Mouse (Mus musculus) MEL (cell line): Measurements from ENCODE around the gene Mab21l3. TPM values are rescaled to one million over a fixed set of nuclear protein-coding genes. Genes with fewer than 3 reads are reported as not detected.

Experiments used
- DNase-seq: peaks from one replicate; pipeline ENCODE4 v3.0.0; 2011; ENCODE audit warnings: low read depth, low spot score
- H3K27ac ChIP-seq: 2 replicates; pipeline ENCODE4 v1.5.1; 2012; ENCODE audit warnings: low read depth, mild to moderate bottlenecking, control low read depth, low read length, moderate library complexity; ENCODE audit not compliant: control insufficient read depth
- H3K27me3 ChIP-seq, 2 experiments: fragments of 150-350 bp in 1 of 2; sonication (generic) in 1 of 2; 2 replicates each; pipeline ENCODE4 v1.6.1; 2012; ENCODE audit warnings: low read length in 2 of 2, mild to moderate bottlenecking in 2 of 2, improper control_type of control experiment in 1 of 2, moderate library complexity in 1 of 2; ENCODE audit not compliant: insufficient read depth in 2 of 2, control insufficient read depth in 1 of 2
- H3K36me3 ChIP-seq, 2 experiments: 2 replicates each; pipeline ENCODE4 v1.6.1; 2012 to 2014; ENCODE audit warnings: low read length in 2 of 2, improper control_type of control experiment in 1 of 2, inconsistent platforms in 1 of 2, mild to moderate bottlenecking in 1 of 2; ENCODE audit not compliant: insufficient read depth in 2 of 2, control insufficient read depth in 1 of 2
- H3K4me1 ChIP-seq, 2 experiments: fragments of 150-350 bp in 1 of 2; sonication (generic) in 1 of 2; 2 replicates each; pipeline ENCODE4 v1.6.1; 2012; ENCODE audit warnings: low read length in 2 of 2, improper control_type of control experiment in 1 of 2, mild to moderate bottlenecking in 1 of 2; ENCODE audit not compliant: insufficient read depth in 2 of 2, control insufficient read depth in 1 of 2
- H3K4me3 ChIP-seq, 2 experiments: fragments of 150-350 bp in 1 of 2; sonication (generic) in 1 of 2; 2 replicates each; pipeline ENCODE4 v1.5.1; 2012; ENCODE audit warnings: low read depth in 2 of 2, low read length in 2 of 2, mild to moderate bottlenecking in 2 of 2, moderate library complexity in 2 of 2, control low read depth in 1 of 2, improper control_type of control experiment in 1 of 2; ENCODE audit not compliant: control insufficient read depth in 1 of 2, insufficient read depth in 1 of 2
- H3K79me2 ChIP-seq: 2 replicates; pipeline ENCODE4 v1.6.1; 2012; ENCODE audit warnings: mild to moderate bottlenecking, low read length, moderate library complexity; ENCODE audit not compliant: control insufficient read depth, poor library complexity, insufficient read depth
- H3K9ac ChIP-seq: 2 replicates; pipeline ENCODE4 v1.6.1; 2012; ENCODE audit warnings: low read depth, mild to moderate bottlenecking, control low read depth, low read length, moderate library complexity; ENCODE audit not compliant: control insufficient read depth, poor library complexity, severe bottlenecking
- H3K9me3 ChIP-seq: fragments of 150-350 bp; sonication (generic); replicated peaks from 2 replicates; pipeline ENCODE4 v1.6.1; 2012; ENCODE audit warnings: mild to moderate bottlenecking, low read length, improper control_type of control experiment, moderate library complexity; ENCODE audit not compliant: insufficient read depth
- BHLHE40 ChIP-seq: IDR thresholded peaks from 2 replicates; pipeline ENCODE4 v1.6.1; 2012; ENCODE audit warnings: low read depth, mild to moderate bottlenecking, inconsistent platforms, low read length, improper control_type of control experiment, borderline replicate concordance
- CHD2 ChIP-seq: IDR thresholded peaks from 2 replicates; pipeline ENCODE4 v1.6.1; 2011; ENCODE audit warnings: low read length, improper control_type of control experiment
- ELF1 ChIP-seq: IDR thresholded peaks from 2 replicates; pipeline ENCODE4 v1.6.1; 2014; ENCODE audit warnings: low read depth, mild to moderate bottlenecking, inconsistent platforms, low read length, improper control_type of control experiment, moderate library complexity
- GABPA ChIP-seq: IDR thresholded peaks from 2 replicates; pipeline ENCODE4 v1.6.1; 2012; ENCODE audit warnings: low read depth, mild to moderate bottlenecking, inconsistent platforms, low read length, improper control_type of control experiment, moderate library complexity
- GATA1 ChIP-seq: IDR thresholded peaks from 2 replicates; pipeline ENCODE4 v1.6.1; 2011; ENCODE audit warnings: low read depth, low read length, improper control_type of control experiment
- JUND ChIP-seq: IDR thresholded peaks from 2 replicates; pipeline ENCODE4 v1.6.1; 2011; ENCODE audit warnings: low read depth, mild to moderate bottlenecking, improper control_type of control experiment, low read length
- MAFK ChIP-seq: IDR thresholded peaks from 2 replicates; pipeline ENCODE4 v1.6.1; 2011; ENCODE audit warnings: low read depth, mild to moderate bottlenecking, low read length, improper control_type of control experiment, borderline replicate concordance
- MEF2A ChIP-seq: IDR thresholded peaks from 2 replicates; pipeline ENCODE4 v1.6.1; 2014; ENCODE audit warnings: low read depth, mild to moderate bottlenecking, inconsistent platforms, low read length, improper control_type of control experiment; ENCODE audit not compliant: poor library complexity, insufficient replicate concordance, severe bottlenecking; ENCODE audit errors: extremely low read depth
- MXI1 ChIP-seq: IDR thresholded peaks from 2 replicates; pipeline ENCODE4 v1.6.1; 2011; ENCODE audit warnings: mild to moderate bottlenecking, low read depth, low read length, improper control_type of control experiment
- MYB ChIP-seq: IDR thresholded peaks from 2 replicates; pipeline ENCODE4 v1.6.1; 2011; ENCODE audit warnings: mild to moderate bottlenecking, low read depth, low read length, improper control_type of control experiment
- NELFE ChIP-seq: IDR thresholded peaks from 2 replicates; pipeline ENCODE4 v1.6.1; 2011; ENCODE audit warnings: low read depth, low read length, improper control_type of control experiment
- NRF1 ChIP-seq: IDR thresholded peaks from 2 replicates; pipeline ENCODE4 v1.6.1; 2014; ENCODE audit warnings: low read depth, mild to moderate bottlenecking, inconsistent platforms, low read length, improper control_type of control experiment, moderate library complexity; ENCODE audit not compliant: poor library complexity, insufficient read depth, severe bottlenecking
- POLR2AphosphoS2 ChIP-seq: IDR thresholded peaks from 2 replicates; pipeline ENCODE4 v1.6.1; 2011; ENCODE audit warnings: low read length, improper control_type of control experiment
- POLR2AphosphoS5 ChIP-seq: IDR thresholded peaks from 2 replicates; pipeline ENCODE4 v1.6.1; 2012; ENCODE audit warnings: low read depth, borderline replicate concordance, mild to moderate bottlenecking, inconsistent platforms, low read length, moderate library complexity, mixed read lengths
- TAL1 ChIP-seq: IDR thresholded peaks from 2 replicates; pipeline ENCODE4 v1.6.1; 2012; ENCODE audit warnings: mild to moderate bottlenecking, inconsistent platforms, low read length, moderate library complexity, mixed read lengths
- TCF12 ChIP-seq: IDR thresholded peaks from 2 replicates; pipeline ENCODE4 v1.6.1; 2014; ENCODE audit warnings: low read depth, mild to moderate bottlenecking, inconsistent platforms, low read length, improper control_type of control experiment, moderate library complexity
- UBTF ChIP-seq: IDR thresholded peaks from 2 replicates; pipeline ENCODE4 v1.6.1; 2012; ENCODE audit warnings: low read depth, mild to moderate bottlenecking, inconsistent platforms, low read length, improper control_type of control experiment, moderate library complexity, borderline replicate concordance; ENCODE audit not compliant: insufficient read depth
- ZC3H11A ChIP-seq: IDR thresholded peaks from 2 replicates; pipeline ENCODE4 v1.6.1; 2012; ENCODE audit warnings: low read depth, mild to moderate bottlenecking, inconsistent platforms, low read length, improper control_type of control experiment
- ZKSCAN1 ChIP-seq: IDR thresholded peaks from 2 replicates; pipeline ENCODE4 v1.6.1; 2012; ENCODE audit warnings: low read depth, mild to moderate bottlenecking, inconsistent platforms, low read length, improper control_type of control experiment, moderate library complexity
- ZMIZ1 ChIP-seq: IDR thresholded peaks from 2 replicates; pipeline ENCODE4 v1.6.1; 2012; ENCODE audit warnings: low read depth, mild to moderate bottlenecking, inconsistent platforms, low read length, improper control_type of control experiment, moderate library complexity
- ZNF384 ChIP-seq: IDR thresholded peaks from 2 replicates; pipeline ENCODE4 v1.6.1; 2012; ENCODE audit warnings: low read depth, mild to moderate bottlenecking, inconsistent platforms, low read length, improper control_type of control experiment
- polyA plus RNA-seq, 2 experiments: library from polyadenylated mRNA; stranded (reverse) in 1 of 2; unstranded in 1 of 2; fragments of >175 nt in 1 of 2; fragments of >200 nt in 1 of 2; gene quantifications; 2 replicates each; pipeline versions ENCODE4 v1.2.1 to v1.2.4; 2012; ENCODE audit warnings: low replicate concordance in 2 of 2, low read depth in 1 of 2; ENCODE audit not compliant: insufficient read length in 2 of 2, insufficient read depth in 1 of 2, missing spikeins in 1 of 2
- total RNA-seq: library from RNA; depleted of rRNA; stranded (reverse); fragments of 300-350 nt; gene quantifications from 2 replicates; pipeline ENCODE4 v1.2.3, GENCODE M21; 2012

Gene Mab21l3
- total and polyA plus RNA-seq, 3 experiments: 0.04 TPM; not detected in 2

DNA sequence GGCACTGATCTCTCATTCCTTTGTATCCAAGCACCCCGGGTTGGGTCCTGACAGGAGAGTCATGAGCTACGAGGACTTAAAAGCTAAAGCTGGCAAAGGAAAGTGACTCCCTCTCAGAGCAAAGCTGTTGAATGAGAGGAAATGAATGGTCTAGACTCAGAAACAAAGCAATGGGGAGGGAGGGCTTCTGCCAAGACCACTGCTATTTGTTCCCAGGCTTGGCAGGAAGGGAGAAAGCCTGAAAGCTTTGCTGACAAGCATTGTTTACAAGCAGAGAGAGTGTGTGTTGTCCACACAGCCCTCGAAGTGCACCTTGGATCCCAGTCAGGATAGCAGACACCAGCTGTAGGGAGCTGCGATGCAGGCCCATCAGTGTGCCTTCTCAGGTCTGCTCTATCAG is 41.8 kb downstream of the Mab21l3 start:
- no peak overlapping the region for H3K9ac ChIP-seq
- DNase-seq: no peak
- TF ChIP-seq ZMIZ1: no peak
- no peak for TF ChIP-seq UBTF
- TF ChIP-seq POLR2AphosphoS5: no peak
- no peak for TF ChIP-seq ZC3H11A
- no peak for TF ChIP-seq MYB
- no peak for TF ChIP-seq ZNF384
- TF ChIP-seq GABPA: no peak
- TF ChIP-seq CHD2: no peak

DNA sequence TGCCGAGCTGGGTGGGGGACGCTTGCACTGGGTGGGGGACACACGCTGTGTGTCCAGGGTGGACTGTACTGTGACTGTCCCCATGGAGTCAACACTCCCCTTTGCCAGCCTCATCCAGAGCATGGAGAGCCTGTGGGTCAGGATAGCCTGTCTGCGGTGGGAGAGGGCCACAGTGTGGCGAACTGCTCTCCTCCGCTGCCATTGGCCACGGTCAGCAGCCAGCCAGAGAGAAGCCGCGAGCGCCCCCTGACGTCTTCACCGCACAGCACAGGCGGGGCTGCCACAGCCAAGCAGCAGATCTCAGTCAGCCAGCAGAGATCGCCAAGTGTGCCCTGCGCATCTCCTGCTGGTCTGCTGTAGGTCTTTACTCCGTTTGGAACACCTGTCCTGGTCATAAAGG is 42.6 kb downstream of the Mab21l3 start:
- TF ChIP-seq MAFK (no peak), NELFE (no peak), MEF2A (no peak), TCF12 (no peak), NRF1 (no peak), ZKSCAN1 (no peak)
- DNase-seq: no peak
- Histone ChIP-seq H3K27ac (no peak overlapping the region), H3K4me1 (no peaks in the 10 kb centered on the region), H3K9me3 (no peaks in the 10 kb centered on the region), H3K79me2 (no peaks in the 10 kb centered on the region), H3K9ac (no peak overlapping the region), H3K36me3 (no peaks in the 10 kb centered on the region), H3K27me3 (no peaks in the 10 kb centered on the region), H3K4me3 (no peak overlapping the region)

More for the DNA sequence above, 41.8 kb downstream of the Mab21l3 start:
- H3K4me3 ChIP-seq: no peak overlapping the region
- H3K4me1 ChIP-seq: no peaks in the 10 kb centered on the region
- no peaks in the 10 kb centered on the region for H3K27me3 ChIP-seq
- H3K36me3 ChIP-seq: no peaks in the 10 kb centered on the region
- H3K9me3 ChIP-seq: no peaks in the 10 kb centered on the region
- H3K27ac ChIP-seq: no peak overlapping the region
- H3K79me2 ChIP-seq: no peaks in the 10 kb centered on the region

DNA sequence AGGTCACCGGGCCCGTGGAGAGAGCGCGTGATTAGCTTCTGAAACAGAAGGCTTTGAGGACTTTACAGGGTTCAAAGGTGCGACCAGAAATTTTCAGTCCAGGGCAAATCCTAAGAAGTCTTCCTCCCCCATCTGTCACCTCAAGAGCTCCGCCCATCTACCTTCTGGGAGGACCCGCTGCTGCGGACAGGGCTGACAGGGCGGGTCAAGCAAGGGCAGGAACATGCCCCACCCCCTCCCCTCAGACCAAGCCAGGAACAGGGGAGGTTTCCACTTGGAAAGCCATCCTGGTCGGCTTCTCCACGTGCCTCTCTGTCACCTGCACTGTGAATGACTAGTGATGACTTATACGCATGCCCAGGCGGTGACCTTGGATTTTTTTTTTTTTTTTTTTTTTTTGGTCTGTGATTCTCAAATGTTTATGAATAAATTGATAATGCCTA is 43.2 kb downstream of the Mab21l3 start:
- DNase-seq: no peak
- no peak for TF ChIP-seq TAL1
- no peak for TF ChIP-seq ELF1
- TF ChIP-seq ZMIZ1: no peak
- TF ChIP-seq GATA1: no peak
- no peak for TF ChIP-seq POLR2AphosphoS2
- no peak for TF ChIP-seq ZC3H11A
- TF ChIP-seq ZKSCAN1: no peak
- TF ChIP-seq GABPA: no peak
- no peak for TF ChIP-seq MXI1
- TF ChIP-seq JUND: no peak
- TF ChIP-seq UBTF: no peak
- no peak for TF ChIP-seq BHLHE40
- TF ChIP-seq ZNF384: no peak
- Histone ChIP-seq H3K27ac (no peak overlapping the region), H3K36me3 (no peaks in the 10 kb centered on the region), H3K9me3 (no peaks in the 10 kb centered on the region), H3K4me3 (no peak overlapping the region), H3K27me3 (no peaks in the 10 kb centered on the region), H3K9ac (no peak overlapping the region), H3K4me1 (no peaks in the 10 kb centered on the region), H3K79me2 (no peaks in the 10 kb centered on the region)
